Mouse (Mus musculus) embryonic facial prominence, embryonic 15.5 days (tissue): ENCODE results near the gene Josd1. TPM values are rescaled to one million over a fixed set of nuclear protein-coding genes. Genes with fewer than 3 reads are reported as not detected.

Source experiments
- polyA plus RNA-seq: library from polyadenylated mRNA; unstranded; fragments of >200 nt; fragmentation: Nextera tagmentation; extraction: Ambion mirVana; gene quantifications from 2 replicates; pipeline ENCODE4 v1.2.1, GENCODE M21; 2015

The Josd1 gene
- polyA plus RNA-seq, 1 experiment from 2014 or later = 27.0 TPM

Other genes starting within 250 kb of the Josd1 start
- gene Csnk1e, start 232.4 kb downstream of the Josd1 start, polyA plus RNA-seq = 113 and 117 TPM in 2 replicates
- gene Kcnj4, start 182.7 kb downstream of the Josd1 start, polyA plus RNA-seq = 0.14 and 0.15 TPM in 2 replicates
- gene Kdelr3, start 171.5 kb downstream of the Josd1 start, polyA plus RNA-seq = 168 and 178 TPM in 2 replicates
- 48.5 and 55.1 TPM in 2 replicates for gene Ddx17, start 141.2 kb downstream of the Josd1 start, polyA plus RNA-seq
- 2.2 and 2.5 TPM in 2 replicates for gene Dmc1, start 82.8 kb downstream of the Josd1 start, polyA plus RNA-seq
- gene Fam227a, start 29.0 kb downstream of the Josd1 start, polyA plus RNA-seq = 1.8 and 1.9 TPM in 2 replicates
- 67.3 and 78.6 TPM in 2 replicates for gene Cby1, start 28.7 kb downstream of the Josd1 start, polyA plus RNA-seq
- gene Tomm22, start 17.1 kb downstream of the Josd1 start, polyA plus RNA-seq = 207 and 210 TPM in 2 replicates
- gene Gtpbp1, start 2.9 kb upstream of the Josd1 start, polyA plus RNA-seq = 36.4 and 39.1 TPM in 2 replicates
- 6.4 and 7.7 TPM in 2 replicates for gene Sun2, start 54.6 kb upstream of the Josd1 start, polyA plus RNA-seq
- gene Dnal4, start 89.9 kb upstream of the Josd1 start, polyA plus RNA-seq = 73.3 and 77.6 TPM in 2 replicates
- 8.4 and 9.0 TPM in 2 replicates for gene Nptxr, start 116.8 kb upstream of the Josd1 start, polyA plus RNA-seq
- 0.91 TPM in 1 of 2 replicates, not detected in the other for gene Npcd, start 146.3 kb upstream of the Josd1 start, polyA plus RNA-seq
- gene Cbx6, start 146.8 kb upstream of the Josd1 start, polyA plus RNA-seq = 90.7 and 93.5 TPM in 2 replicates
- gene Apobec3, start 203.7 kb upstream of the Josd1 start, polyA plus RNA-seq = 16.7 and 19.2 TPM in 2 replicates